Mouse (Mus musculus) hindbrain, embryonic 15.5 days (tissue): ENCODE measurements around the gene Olfr1358. TPM values are rescaled to one million over a fixed set of nuclear protein-coding genes. Genes with fewer than 3 reads are reported as not detected.
"Not testable (repeated sequence)": the region's sequence is repeated elsewhere in the genome, so short reads cannot be mapped to it uniquely, and the experiment has no call there.

Experiments
- ATAC-seq: fragments of 200-750 bp; cut with Nextera tagmentation; 2 replicates; pipeline ENCODE4 v1.8.0; 2017; ENCODE audit warnings: low read depth, moderate number of reproducible peaks, moderate TSS enrichment; ENCODE audit not compliant: low FRiP score
- H3K27ac ChIP-seq: fragments of 300-500 bp; sonication (generic); replicated peaks from 2 replicates; pipeline ENCODE4 v1.5.1; 2015; ENCODE audit warnings: mild to moderate bottlenecking, inconsistent platforms
- H3K27me3 ChIP-seq: fragments of 300-500 bp; sonication (generic); 2 replicates; pipeline ENCODE4 v1.6.1; 2015; ENCODE audit warnings: control low read depth, inconsistent platforms
- H3K36me3 ChIP-seq: fragments of 300-500 bp; sonication (generic); 2 replicates; pipeline ENCODE4 v1.6.1; 2015; ENCODE audit warnings: control low read depth, inconsistent platforms
- H3K4me1 ChIP-seq: fragments of 300-500 bp; sonication (generic); replicated peaks from 2 replicates; pipeline ENCODE4 v1.6.1; 2015; ENCODE audit warnings: control low read depth, inconsistent platforms
- H3K4me2 ChIP-seq: fragments of 300-500 bp; sonication (generic); 2 replicates; pipeline ENCODE4 v1.6.1; 2015; ENCODE audit warnings: moderate library complexity, mild to moderate bottlenecking, inconsistent platforms
- H3K4me3 ChIP-seq: fragments of 300-500 bp; sonication (generic); 2 replicates; pipeline ENCODE4 v1.5.1; 2015; ENCODE audit warnings: mild to moderate bottlenecking, inconsistent platforms
- H3K9ac ChIP-seq: fragments of 300-500 bp; sonication (generic); 2 replicates; pipeline ENCODE4 v1.6.1; 2015; ENCODE audit warnings: inconsistent platforms
- H3K9me3 ChIP-seq: fragments of 300-500 bp; sonication (generic); 2 replicates; pipeline ENCODE4 v1.6.1; 2016; ENCODE audit warnings: control low read depth, inconsistent platforms
- WGBS: fragments of 180-500 bp; shearing (Covaris S2); methylation state at CpG from one replicate; pipeline ENCODE4 v1.1.7; 2015; 5-methylcytosine and 5-hydroxymethylcytosine counted together
- polyA plus RNA-seq: library from polyadenylated mRNA; unstranded; fragments of >200 nt; fragmentation: Nextera tagmentation; extraction: Ambion mirVana; gene quantifications from 2 replicates; pipeline ENCODE4 v1.2.1, GENCODE M21; 2015

Olfr1358 gene
- polyA plus RNA-seq, 1 experiment from 2014 or later = not detected

DNA sequence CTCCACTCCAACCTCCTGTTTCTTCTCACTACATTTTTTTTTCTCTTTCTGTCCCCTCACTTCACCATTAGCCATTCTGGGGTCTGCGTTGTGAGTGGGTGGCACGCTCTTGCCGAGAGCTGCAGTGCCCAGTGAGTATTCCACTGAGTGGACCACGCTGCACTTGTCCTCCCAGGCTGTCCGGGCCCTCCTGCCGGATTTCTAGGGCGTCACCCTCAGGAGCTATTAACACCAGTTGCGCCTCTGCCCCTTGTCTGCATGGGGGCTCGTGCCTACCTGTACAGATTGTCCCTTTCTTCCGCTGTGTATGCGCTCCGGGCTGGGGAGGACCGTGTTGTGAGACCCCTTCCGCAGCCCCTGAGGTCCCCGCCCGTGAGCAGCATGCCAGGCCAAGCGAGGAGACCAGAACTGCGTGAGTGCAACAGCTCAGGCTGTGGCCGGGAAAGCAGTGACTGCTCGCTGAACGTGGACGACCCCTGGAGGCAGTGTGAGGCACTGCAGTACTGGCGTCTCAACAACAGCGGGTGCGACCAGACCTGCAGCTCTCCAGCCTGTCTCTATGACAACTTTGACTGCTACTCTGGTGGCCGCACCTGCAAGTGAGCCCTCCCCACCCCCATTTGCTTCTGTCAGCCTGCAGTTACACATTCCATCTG, 29.7 kb upstream of the Olfr1358 start:
- Histone ChIP-seq H3K27me3 (no peaks in the 10 kb centered on the region), H3K4me2 (peak overlapping the region; percentile 44), H3K36me3 (no peaks in the 10 kb centered on the region), H3K4me1 (no peaks in the 10 kb centered on the region), H3K27ac (no peak overlapping the region), H3K9ac (no peak overlapping the region), H3K4me3 (peak overlapping the region; percentile 6; the same call in 1 of the 2 replicates), H3K9me3 (no peaks in the 10 kb centered on the region)
- peak; percentile 73; the same call in 1 of the 2 replicates for ATAC-seq
- 10% methylated on average over 26 of the region's 26 CpGs for WGBS

DNA sequence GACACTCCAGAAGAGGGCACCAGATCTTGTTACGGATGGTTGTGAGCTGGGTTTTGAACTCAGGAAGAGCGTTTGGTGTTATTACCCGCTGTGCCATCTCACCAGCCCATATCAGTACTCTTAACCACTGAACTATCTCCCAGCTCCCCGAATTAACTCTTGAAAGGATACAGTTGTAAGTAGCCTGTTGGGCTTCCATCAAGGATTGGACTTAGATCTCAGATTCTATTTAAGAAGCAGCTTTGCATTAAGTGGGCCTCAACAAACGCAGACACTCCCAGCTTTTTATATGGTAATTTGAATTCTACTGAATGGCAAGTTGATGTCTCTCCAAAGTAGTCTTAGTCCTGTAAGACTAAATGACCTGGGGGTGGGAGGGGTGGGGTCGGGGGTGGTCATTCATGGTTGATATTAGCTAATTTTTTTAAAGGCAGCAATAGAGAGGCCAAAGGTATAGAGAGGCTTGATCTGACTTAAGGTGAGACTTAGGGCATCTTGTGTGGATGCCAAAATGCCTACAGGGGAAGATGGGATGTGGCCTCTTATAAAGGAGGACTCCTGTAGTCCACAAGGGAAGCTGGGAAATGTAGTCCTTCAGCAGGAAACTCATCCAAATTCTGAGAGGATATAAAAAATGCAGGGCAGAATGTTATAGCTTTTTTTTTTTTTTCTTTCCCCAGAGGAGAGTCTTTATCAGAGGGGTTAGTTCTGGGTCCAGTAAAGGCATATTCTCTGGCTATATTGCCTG, 14.1 kb upstream of the Olfr1358 start:
- H3K27me3 ChIP-seq = no peaks in the 10 kb centered on the region
- no peaks in the 10 kb centered on the region for H3K4me1 ChIP-seq
- ATAC-seq = no peak
- H3K27ac ChIP-seq = no peak overlapping the region
- no peak overlapping the region for H3K9ac ChIP-seq
- 79% methylated on average over 6 of the region's 6 CpGs for WGBS
- H3K4me2 ChIP-seq = no peak overlapping the region
- H3K9me3 ChIP-seq = no peaks in the 10 kb centered on the region
- H3K4me3 ChIP-seq = no peak overlapping the region
- no peaks in the 10 kb centered on the region for H3K36me3 ChIP-seq

DNA sequence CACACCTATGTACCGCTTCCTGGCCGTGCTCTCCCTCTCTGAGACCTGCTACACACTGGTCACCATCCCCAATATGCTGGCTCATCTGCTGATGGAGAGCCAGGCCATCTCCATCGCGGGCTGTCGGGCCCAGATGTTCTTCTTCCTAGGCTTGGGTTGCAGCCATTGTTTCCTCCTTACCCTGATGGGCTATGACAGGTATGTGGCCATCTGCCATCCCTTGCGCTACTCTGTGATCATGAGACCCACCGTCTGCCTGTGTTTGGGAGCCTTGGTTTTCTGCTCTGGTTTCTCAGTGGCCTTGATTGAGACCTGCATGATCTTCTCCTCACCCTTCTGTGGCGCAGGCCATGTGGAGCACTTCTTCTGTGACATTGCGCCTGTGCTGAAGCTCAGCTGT, 2.6 kb downstream of the Olfr1358 start:
- Histone ChIP-seq H3K9ac (no peak overlapping the region), H3K27ac (no peak overlapping the region), H3K4me3 (no peak overlapping the region), H3K4me2 (no peak overlapping the region), H3K27me3 (no peaks in the 10 kb centered on the region), H3K9me3 (no peaks in the 10 kb centered on the region), H3K36me3 (no peaks in the 10 kb centered on the region), H3K4me1 (no peaks in the 10 kb centered on the region)
- WGBS = 85% methylated on average over 9 of the region's 9 CpGs
- 0 out of 2 replicates have a peak, but pooled peaks have one; percentile 42 for ATAC-seq

DNA sequence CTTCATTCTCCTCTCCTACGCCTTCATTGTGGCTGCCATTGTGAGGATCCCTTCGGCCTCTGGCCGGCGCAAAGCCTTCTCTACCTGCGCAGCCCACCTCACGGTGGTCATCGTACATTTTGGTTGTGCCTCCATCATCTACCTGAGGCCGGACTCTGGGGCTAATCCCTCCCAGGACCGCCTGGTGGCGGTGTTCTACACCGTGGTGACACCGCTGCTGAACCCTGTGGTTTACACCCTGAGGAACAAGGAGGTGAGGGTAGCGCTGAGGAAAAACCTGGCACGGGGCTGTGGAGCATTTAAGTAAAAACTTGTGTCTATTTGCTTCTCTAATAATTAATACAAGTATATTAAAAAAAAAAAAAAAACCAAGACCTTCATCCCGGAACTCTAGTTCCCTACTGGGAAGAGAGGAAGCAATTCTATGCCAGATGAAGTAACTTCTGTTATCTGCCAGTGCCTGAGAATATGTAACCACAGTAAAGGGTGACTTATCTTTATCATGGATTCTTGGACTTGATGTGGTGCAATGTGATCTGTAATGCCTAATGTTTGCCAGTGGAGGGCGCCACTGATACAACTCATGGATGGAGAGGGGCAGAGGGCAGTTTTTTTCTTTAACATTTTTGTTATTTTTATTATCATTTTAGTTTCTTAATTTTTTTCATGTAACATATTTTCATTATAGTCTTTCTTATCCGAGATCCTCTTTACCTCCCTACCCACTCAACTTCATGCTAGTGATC, 3.2 kb downstream of the Olfr1358 start:
- Histone ChIP-seq H3K27me3 (no peaks in the 10 kb centered on the region), H3K9me3 (no peaks in the 10 kb centered on the region), H3K36me3 (no peaks in the 10 kb centered on the region), H3K9ac (no peak overlapping the region), H3K27ac (no peak overlapping the region), H3K4me1 (no peaks in the 10 kb centered on the region), H3K4me3 (no peak overlapping the region), H3K4me2 (no peak overlapping the region)
- ATAC-seq = no peak
- 54% methylated on average over 17 of the region's 17 CpGs for WGBS

DNA sequence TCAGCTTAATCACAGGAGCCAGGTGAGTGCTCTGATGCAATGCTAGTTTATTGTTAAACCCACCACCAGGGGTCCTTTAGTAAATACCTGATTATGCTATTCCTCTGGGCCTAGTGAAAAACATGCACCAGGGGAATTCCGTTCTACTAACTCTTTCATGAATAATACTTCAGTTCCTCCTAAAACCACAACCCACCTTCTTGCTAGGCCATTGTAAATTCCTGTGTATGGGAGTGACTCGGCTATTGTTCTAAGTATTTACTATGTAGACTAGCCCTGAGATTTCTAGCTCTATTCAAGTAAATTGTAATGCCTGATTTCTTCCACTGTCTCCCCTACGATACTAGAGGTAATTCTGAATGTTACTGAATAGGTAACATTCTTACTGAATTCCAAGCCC, 7.8 kb downstream of the Olfr1358 start:
- not testable (repeated sequence) for H3K9me3 ChIP-seq, H3K27me3 ChIP-seq, H3K36me3 ChIP-seq, H3K9ac ChIP-seq, H3K4me2 ChIP-seq, H3K4me3 ChIP-seq, H3K4me1 ChIP-seq, H3K27ac ChIP-seq, ATAC-seq
- 62% methylated on average over 3 of the region's 3 CpGs for WGBS

DNA sequence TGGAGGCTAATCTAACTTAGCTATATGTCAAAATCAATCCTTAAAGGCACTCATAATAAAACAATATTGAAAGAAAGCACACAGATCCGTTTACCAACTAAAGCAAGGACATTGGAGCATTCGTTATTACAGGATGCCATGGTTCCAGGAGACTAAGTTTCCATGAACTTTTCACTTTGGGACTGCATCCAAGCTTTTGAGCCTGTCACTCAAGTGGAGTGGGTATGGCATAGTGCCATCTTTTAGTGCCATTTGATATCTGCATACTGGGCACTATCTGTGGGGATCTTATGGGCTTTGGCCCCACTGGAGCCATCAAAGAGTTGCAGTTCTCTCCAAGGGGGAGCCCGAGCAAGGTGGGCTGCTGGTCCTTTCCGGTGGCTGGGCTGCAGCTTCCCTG, 8.3 kb downstream of the Olfr1358 start:
- Histone ChIP-seq H3K4me1 (no peaks in the 10 kb centered on the region), H3K27me3 (no peaks in the 10 kb centered on the region), H3K36me3 (no peaks in the 10 kb centered on the region), H3K4me3 (no peak overlapping the region), H3K9ac (no peak overlapping the region), H3K9me3 (no peaks in the 10 kb centered on the region), H3K4me2 (no peak overlapping the region), H3K27ac (no peak overlapping the region)
- ATAC-seq = no peak
- 67% methylated on average over 4 of the region's 4 CpGs for WGBS

DNA sequence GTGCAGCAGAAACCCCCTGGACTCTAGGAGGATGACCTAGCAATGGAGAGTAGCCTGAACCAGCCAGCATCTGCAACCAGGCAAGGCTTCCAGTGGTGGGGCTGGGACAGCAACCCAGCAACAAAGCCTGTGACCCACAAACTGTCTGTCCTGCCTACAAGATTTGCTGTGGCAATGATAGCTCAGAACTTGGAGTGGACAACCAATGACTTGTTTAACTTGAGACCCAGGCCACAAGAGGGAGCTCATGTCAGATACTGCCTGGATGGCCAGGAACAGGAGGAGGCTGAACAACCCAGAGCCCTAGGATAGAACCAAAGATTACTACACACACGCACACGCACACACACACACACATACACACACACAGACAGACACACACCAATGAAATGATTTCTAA, 23.7 kb downstream of the Olfr1358 start:
- H3K4me1 ChIP-seq = no peaks in the 10 kb centered on the region
- no peak for ATAC-seq
- no peak overlapping the region for H3K9ac ChIP-seq
- H3K4me3 ChIP-seq = no peak overlapping the region
- no peak overlapping the region for H3K27ac ChIP-seq
- H3K36me3 ChIP-seq = no peaks in the 10 kb centered on the region
- no peaks in the 10 kb centered on the region for H3K27me3 ChIP-seq
- no peak overlapping the region for H3K4me2 ChIP-seq
- no peaks in the 10 kb centered on the region for H3K9me3 ChIP-seq
- WGBS = 73% methylated on average over 2 of the region's 2 CpGs

DNA sequence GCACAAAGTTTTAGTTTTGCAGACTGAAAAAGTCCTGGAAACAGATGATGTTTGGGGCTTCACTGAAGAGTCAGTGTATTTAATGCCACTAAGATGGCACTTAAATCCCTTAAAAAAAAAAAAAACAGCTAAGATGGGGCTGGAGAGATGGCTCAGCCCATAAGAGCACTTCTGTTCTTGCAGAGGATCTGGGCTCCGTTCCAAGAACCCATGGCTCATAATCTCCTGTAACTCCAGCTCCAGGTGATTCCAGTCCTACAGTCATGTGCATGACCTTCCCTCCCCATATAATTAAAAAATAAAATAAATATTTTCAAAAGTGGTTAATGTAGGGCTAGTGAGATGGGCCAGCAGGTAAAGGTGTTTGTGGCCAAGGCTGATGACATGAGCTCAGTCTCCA, 47.8 kb downstream of the Olfr1358 start:
- H3K4me2 ChIP-seq = no peak overlapping the region
- ATAC-seq = no peak
- H3K4me1 ChIP-seq = no peaks in the 10 kb centered on the region
- 88% methylated on average over 1 of the region's 1 CpGs for WGBS
- H3K27me3 ChIP-seq = no peaks in the 10 kb centered on the region
- H3K9ac ChIP-seq = no peak overlapping the region
- no peaks in the 10 kb centered on the region for H3K36me3 ChIP-seq
- H3K4me3 ChIP-seq = no peak overlapping the region
- H3K9me3 ChIP-seq = no peaks in the 10 kb centered on the region
- H3K27ac ChIP-seq = no peak overlapping the region

DNA sequence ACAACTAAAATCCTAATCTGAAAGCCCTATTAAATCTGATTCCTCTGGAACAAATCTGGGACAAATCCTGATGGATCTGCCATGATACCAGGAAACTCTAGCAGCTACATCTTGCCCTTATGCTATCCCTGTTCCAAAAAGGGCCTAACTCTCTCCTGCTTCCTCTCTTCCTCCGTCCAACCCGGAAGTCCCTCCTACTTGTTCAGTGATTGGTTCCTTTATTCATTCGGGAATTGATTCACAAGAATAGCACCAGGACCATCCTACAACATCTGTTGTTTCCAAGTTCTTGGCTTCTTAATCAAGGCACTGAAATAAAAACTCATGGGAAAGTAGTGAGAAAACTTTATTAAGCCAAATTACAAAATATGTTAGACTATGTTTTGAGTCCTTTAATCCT, 52.0 kb downstream of the Olfr1358 start:
- Histone ChIP-seq H3K9ac (no peak overlapping the region), H3K4me1 (0 out of 2 replicates have a peak, but pooled peaks cover 2% of the 10 kb centered on the region), H3K27ac (no peak overlapping the region), H3K27me3 (no peaks in the 10 kb centered on the region), H3K36me3 (no peaks in the 10 kb centered on the region), H3K9me3 (no peaks in the 10 kb centered on the region), H3K4me2 (no peak overlapping the region), H3K4me3 (no peak overlapping the region)
- WGBS = 79% methylated on average over 3 of the region's 3 CpGs
- ATAC-seq = no peak

DNA sequence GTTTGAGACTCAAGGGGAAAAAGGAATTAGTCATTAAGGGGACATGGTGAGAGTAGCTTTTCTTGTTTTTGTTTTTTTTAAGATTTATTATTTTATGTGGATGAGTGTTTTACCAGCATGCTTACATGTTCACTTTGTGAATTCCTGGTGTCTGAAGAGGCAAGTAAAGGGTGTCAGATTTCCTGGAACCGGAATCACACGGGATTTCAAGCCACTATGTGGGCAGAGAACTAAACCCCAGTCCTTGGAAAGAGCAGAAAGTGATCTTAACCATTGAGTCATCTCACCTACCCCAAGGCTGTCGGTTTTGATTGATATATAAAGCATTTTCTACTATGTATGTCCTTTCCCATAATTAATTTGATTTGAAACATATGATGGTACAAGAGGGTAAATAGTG, 52.5 kb downstream of the Olfr1358 start:
- H3K27me3 ChIP-seq = no peaks in the 10 kb centered on the region
- no peak for ATAC-seq
- no peaks in the 10 kb centered on the region for H3K9me3 ChIP-seq
- no peak overlapping the region for H3K4me3 ChIP-seq
- H3K4me1 ChIP-seq = 0 out of 2 replicates have a peak, but pooled peaks cover 2% of the 10 kb centered on the region
- H3K4me2 ChIP-seq = no peak overlapping the region
- no peak overlapping the region for H3K27ac ChIP-seq
- no peaks in the 10 kb centered on the region for H3K36me3 ChIP-seq
- WGBS = 67% methylated on average over 3 of the region's 3 CpGs
- H3K9ac ChIP-seq = no peak overlapping the region
